Mouse (Mus musculus): Measurements from ENCODE around the gene Atp5j.

Gene Atp5j

GRCm38 (mm10) chr16:84835441-84835822 lies at the start of gene Atp5j:
Atp5j (minus strand) TSS chr16:84835625.
- no peak for DNase-seq (ENCODE audit: low read depth, low spot score)

GRCm38 (mm10) chr16:84884572-84884971 lies 49.1 kb upstream of the Atp5j start:
- DNase-seq (ENCODE audit: low read depth, low spot score) = no peak

- no peak for DNase-seq (ENCODE audit: low read depth, low spot score)
These were observed 46.4 kb upstream of the Atp5j start for GRCm38 (mm10) chr16:84881754-84882321.

- DNase-seq (ENCODE audit: low read depth, low spot score) = no peak
These were observed 45.7 kb upstream of the Atp5j start for GRCm38 (mm10) chr16:84881168-84881567.

GRCm38 (mm10) chr16:84879146-84879545 lies 43.7 kb upstream of the Atp5j start:
- peak; percentile 12 for DNase-seq (ENCODE audit: low read depth, low spot score)

- no peak for DNase-seq (ENCODE audit: low read depth, low spot score)
These were observed 40.7 kb upstream of the Atp5j start for GRCm38 (mm10) chr16:84876082-84876481.

GRCm38 (mm10) chr16:84875718-84876035 lies 40.3 kb upstream of the Atp5j start:
- no peak for DNase-seq (ENCODE audit: low read depth, low spot score)

- DNase-seq (ENCODE audit: low read depth, low spot score) = no peak
These were observed 39.7 kb upstream of the Atp5j start for GRCm38 (mm10) chr16:84875012-84875717.

GRCm38 (mm10) chr16:84873805-84874204 lies 38.4 kb upstream of the Atp5j start:
- no peak for DNase-seq (ENCODE audit: low read depth, low spot score)

GRCm38 (mm10) chr16:84864656-84865055 lies 29.2 kb upstream of the Atp5j start:
- no peak for DNase-seq (ENCODE audit: low read depth, low spot score)

GRCm38 (mm10) chr16:84853492-84853891 lies 18.1 kb upstream of the Atp5j start:
- no peak for DNase-seq (ENCODE audit: low read depth, low spot score)

- no peak for DNase-seq (ENCODE audit: low read depth, low spot score)
These were observed 3.2 kb upstream of the Atp5j start for GRCm38 (mm10) chr16:84838576-84838975.

GRCm38 (mm10) chr16:84835823-84836743 lies 658 bp upstream of the Atp5j start:
- DNase-seq (ENCODE audit: low read depth, low spot score) = peak; percentile 60

GRCm38 (mm10) chr16:84834745-84835440 lies 532 bp downstream of the Atp5j start, which contains the start of gene Gabpa:
Gabpa (plus strand) TSS chr16:84834925.
- DNase-seq (ENCODE audit: low read depth, low spot score) = peak; percentile 81

- no peak for DNase-seq (ENCODE audit: low read depth, low spot score)
These were observed 1.1 kb downstream of the Atp5j start for GRCm38 (mm10) chr16:84834344-84834743.

- DNase-seq (ENCODE audit: low read depth, low spot score) = no peak
These were observed 2.7 kb downstream of the Atp5j start for GRCm38 (mm10) chr16:84832736-84833135.

GRCm38 (mm10) chr16:84831696-84832095 lies 3.7 kb downstream of the Atp5j start:
- DNase-seq (ENCODE audit: low read depth, low spot score) = no peak

GRCm38 (mm10) chr16:84825009-84825408 lies 10.4 kb downstream of the Atp5j start:
- no peak for DNase-seq (ENCODE audit: low read depth, low spot score)

GRCm38 (mm10) chr16:84817423-84817822 lies 18.0 kb downstream of the Atp5j start:
- no peak for DNase-seq (ENCODE audit: low read depth, low spot score)

- no peak for DNase-seq (ENCODE audit: low read depth, low spot score)
These were observed 20.9 kb downstream of the Atp5j start for GRCm38 (mm10) chr16:84814511-84814910.

GRCm38 (mm10) chr16:84813852-84814251 lies 21.6 kb downstream of the Atp5j start:
- DNase-seq (ENCODE audit: low read depth, low spot score) = no peak

- DNase-seq (ENCODE audit: low read depth, low spot score) = no peak
These were observed 25.2 kb downstream of the Atp5j start for GRCm38 (mm10) chr16:84810254-84810653.

All from c-Kit-negative CD71-positive TER-119-positive erythroid progenitor cells, embryonic 14.5 days (primary cell).